Mouse (Mus musculus) CH12.LX (cell line): ENCODE data around the gene Zdhhc20.
A peak's percentile ranks its signal among the peaks of the same experiment; 100 is the strongest.

Experiments
- BHLHE40 ChIP-seq: IDR thresholded peaks from 2 replicates; pipeline ENCODE4 v1.6.1; 2011; ENCODE audit warnings: mild to moderate bottlenecking, low read depth, low read length, improper control_type of control experiment
- CHD2 ChIP-seq: IDR thresholded peaks from 2 replicates; pipeline ENCODE4 v1.6.1; 2011; ENCODE audit warnings: low read length, improper control_type of control experiment
- CTCF ChIP-seq, 2 experiments: IDR thresholded peaks in 1 of 2; conservative IDR thresholded peaks in 1 of 2; 2 replicates each; pipeline ENCODE4 v1.5.1; 2011 to 2012; ENCODE audit warnings: low read depth in 2 of 2, low read length in 2 of 2, improper control_type of control experiment in 1 of 2, inconsistent platforms in 1 of 2, mild to moderate bottlenecking in 1 of 2, moderate library complexity in 1 of 2
- ELF1 ChIP-seq: IDR thresholded peaks from 2 replicates; pipeline ENCODE4 v1.6.1; 2014; ENCODE audit warnings: low read depth, mild to moderate bottlenecking, inconsistent platforms, low read length, improper control_type of control experiment
- EP300 ChIP-seq: IDR thresholded peaks from 2 replicates; pipeline ENCODE4 v1.6.1; 2011; ENCODE audit warnings: low read length, improper control_type of control experiment
- GABPA ChIP-seq: IDR thresholded peaks from 2 replicates; pipeline ENCODE4 v1.6.1; 2012; ENCODE audit warnings: low read depth, low read length, improper control_type of control experiment, inconsistent platforms; ENCODE audit not compliant: insufficient replicate concordance
- KAT2A ChIP-seq: IDR thresholded peaks from 2 replicates; pipeline ENCODE4 v1.6.1; 2012; ENCODE audit warnings: low read length, improper control_type of control experiment, inconsistent platforms; ENCODE audit not compliant: insufficient replicate concordance
- MAX ChIP-seq: IDR thresholded peaks from 2 replicates; pipeline ENCODE4 v1.6.1; 2011; ENCODE audit warnings: low read length, improper control_type of control experiment
- MAZ ChIP-seq: IDR thresholded peaks from 2 replicates; pipeline ENCODE4 v1.6.1; 2012; ENCODE audit warnings: low read depth, mild to moderate bottlenecking, inconsistent platforms, low read length, improper control_type of control experiment, moderate library complexity
- POLR2A ChIP-seq: IDR thresholded peaks from 2 replicates; pipeline ENCODE4 v1.6.1; 2011; ENCODE audit warnings: low read depth, mild to moderate bottlenecking, improper control_type of control experiment, low read length
- POLR2AphosphoS2 ChIP-seq: IDR thresholded peaks from 2 replicates; pipeline ENCODE4 v1.6.1; 2011; ENCODE audit warnings: low read depth, low read length, improper control_type of control experiment
- TCF12 ChIP-seq: IDR thresholded peaks from 2 replicates; pipeline ENCODE4 v1.6.1; 2014; ENCODE audit warnings: low read depth, mild to moderate bottlenecking, inconsistent platforms, low read length, improper control_type of control experiment

- TF ChIP-seq POLR2A (no peak), CTCF (conservative IDR thresholded peaks at IDR 0.05 in 1 of 2, IDR thresholded peaks at IDR 0.05 in 1 of 2; ENCODE audit: low read depth in 2 of 2, low read length in 2 of 2) (peak in 1 of 2 experiments; percentile 36; a peak in 2 of 4 replicates), ELF1 (no peak), BHLHE40 (no peak), MAX (no peak), TCF12 (no peak), CHD2 (no peak), POLR2AphosphoS2 (no peak), EP300 (no peak), MAZ (no peak), GABPA (no peak), KAT2A (no peak)
Measured at GRCm38 (mm10) chr14:57797551-57797950, 92.5 kb downstream of the Zdhhc20 start.
